Mouse (Mus musculus) heart, adult 9 months (tissue): ENCODE measurements around the gene Igsf3.

ENCODE experiments used
- DNase-seq, 2 experiments: peaks; one replicate each; pipeline ENCODE4 v3.0.0; 2022; ENCODE audit warnings: low spot score in 2 of 2

Gene Igsf3

DNA sequence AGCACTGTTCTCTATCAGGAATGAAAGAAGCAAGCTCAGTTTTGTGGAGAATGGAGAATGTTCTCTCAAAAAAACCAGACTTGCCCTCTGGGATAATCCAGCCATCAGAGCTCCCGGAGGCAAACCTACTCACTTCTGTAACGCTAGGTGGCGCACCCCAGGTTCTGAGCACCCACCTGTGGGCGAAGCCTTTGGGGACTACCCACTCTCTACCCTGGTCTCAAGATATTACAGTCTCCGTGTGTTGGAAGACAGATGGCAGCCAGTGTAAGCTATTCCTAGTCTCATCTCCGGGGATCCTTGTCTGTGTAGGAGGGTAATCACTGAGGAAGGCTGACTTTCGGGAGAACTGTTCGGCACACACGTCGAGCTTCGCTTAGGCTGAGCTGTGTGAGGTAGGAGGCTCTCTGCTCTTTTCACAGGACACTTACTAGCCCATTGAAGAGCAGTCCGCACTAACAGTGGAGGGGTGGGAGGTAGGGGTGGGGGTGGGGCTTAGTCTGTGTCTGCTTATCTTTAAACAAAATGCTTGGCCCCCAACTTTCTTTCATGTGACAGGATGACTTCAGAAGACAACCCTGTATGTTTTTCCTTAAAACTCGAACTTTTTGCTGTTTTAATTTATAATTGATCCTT lies 4.4 kb upstream of the Igsf3 start:
- DNase-seq = peak in 1 of 2 experiments; percentile 39

- no peak for DNase-seq
Measured at GRCm38 (mm10) chr3:101377256-101378024, 557 bp downstream of the Igsf3 start.

DNA sequence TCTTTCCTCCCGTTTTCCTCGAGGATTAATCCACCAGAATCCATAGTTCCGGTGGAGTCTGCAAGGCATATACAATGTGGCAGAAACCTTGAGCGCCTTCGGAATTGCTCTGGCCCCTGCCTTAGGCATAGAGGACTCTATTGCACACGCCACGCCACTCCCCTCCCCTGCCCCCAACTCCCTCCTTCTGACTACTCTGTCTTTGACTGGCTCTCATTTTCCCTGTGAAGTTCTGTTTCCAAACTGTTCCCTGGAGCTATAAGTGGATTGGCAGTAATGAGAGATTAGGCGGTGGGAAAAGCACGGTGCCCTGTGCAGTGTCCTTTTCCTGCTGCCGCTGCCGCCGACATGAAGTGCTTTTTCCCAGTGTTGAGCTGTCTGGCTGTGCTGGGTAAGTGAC lies 1.2 kb downstream of the Igsf3 start:
- peak in 1 of 2 experiments; percentile 30 for DNase-seq

- peak in 1 of 2 experiments; percentile 64 for DNase-seq
Measured at GRCm38 (mm10) chr3:101379789-101380188, 2.9 kb downstream of the Igsf3 start.

DNA sequence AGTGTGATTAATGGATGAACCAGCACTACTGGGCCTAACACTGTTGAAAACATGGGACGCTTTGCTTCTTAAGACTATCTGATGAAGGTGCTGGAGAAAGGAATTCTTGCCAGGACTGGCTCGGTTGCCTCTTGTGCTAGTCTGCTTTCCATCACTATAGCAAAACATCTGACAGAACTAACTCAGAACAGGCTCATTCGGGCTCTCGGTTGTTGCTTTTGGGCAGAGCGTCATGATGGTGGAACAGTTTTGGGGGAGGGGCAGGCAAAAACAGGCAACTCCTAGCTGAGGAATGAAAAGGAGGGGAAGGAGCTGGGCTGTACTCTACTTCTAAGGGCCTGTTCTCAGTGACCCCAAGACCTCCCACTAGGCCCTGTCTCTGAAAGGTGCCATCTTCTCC lies 4.8 kb downstream of the Igsf3 start:
- DNase-seq = no peak

- DNase-seq = no peak
Measured at GRCm38 (mm10) chr3:101382751-101383150, 5.9 kb downstream of the Igsf3 start.

GRCm38 (mm10) chr3:101386430-101387016 lies 9.6 kb downstream of the Igsf3 start:
- DNase-seq = no peak

DNA sequence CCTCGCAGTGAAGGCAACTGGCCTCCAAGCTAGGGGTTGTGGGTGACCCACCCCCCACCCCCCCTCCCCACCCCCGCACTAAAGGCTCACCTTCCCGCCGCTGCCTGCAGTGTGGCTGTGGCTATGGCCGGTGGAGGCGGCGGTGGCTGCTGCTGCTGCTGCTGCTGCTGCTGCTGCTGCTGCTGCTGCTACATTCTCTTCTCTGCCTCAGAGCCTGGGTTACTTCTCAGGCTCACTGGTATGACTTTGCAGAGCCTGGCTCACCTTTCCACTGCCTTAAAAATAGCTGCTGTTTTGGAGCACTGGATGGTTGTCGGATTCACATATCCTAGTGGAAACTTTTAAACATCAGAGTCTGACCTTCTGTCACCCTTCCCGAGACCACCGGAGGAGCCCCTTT lies 11.0 kb downstream of the Igsf3 start:
- no peak for DNase-seq

DNA sequence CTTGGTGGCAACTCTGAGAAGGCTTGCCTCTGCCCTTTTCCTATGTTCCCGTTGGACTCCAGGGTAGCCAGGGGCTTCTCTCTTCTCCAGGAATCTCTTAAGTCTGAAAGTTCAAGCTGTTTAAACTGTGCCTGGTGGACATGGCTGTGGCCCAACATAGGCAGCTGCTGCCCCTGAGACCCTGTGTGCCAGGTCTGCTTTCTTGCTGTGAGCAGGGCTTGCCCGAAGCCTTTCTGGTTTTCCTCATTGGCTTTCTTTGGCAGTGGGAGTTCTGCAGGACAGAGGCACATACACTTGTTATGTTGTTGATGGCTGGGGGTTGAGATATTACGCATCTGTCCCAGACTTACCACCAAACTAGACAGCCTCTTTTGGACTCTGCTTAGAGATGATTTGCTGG lies 12.7 kb downstream of the Igsf3 start:
- no peak for DNase-seq

DNA sequence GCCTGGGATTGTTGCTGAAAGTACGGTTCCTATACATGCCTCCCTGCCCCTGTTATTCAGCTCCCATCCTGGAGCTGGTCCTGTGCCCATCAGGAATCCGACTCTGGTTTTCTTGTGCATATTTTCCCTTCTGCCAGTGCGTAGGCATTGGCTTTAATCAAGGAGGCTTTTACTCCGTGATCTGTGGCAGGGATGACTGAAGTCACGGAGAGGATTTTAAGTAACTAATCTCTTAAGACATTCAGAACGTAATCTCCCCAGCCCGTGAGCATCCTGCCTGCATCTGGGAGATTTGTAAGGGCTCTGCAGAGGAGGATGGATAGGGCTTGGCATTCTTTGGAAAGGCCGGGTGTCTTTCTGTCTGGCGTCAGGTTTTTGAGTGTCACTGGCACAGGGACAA lies 13.6 kb downstream of the Igsf3 start:
- DNase-seq = no peak

GRCm38 (mm10) chr3:101391991-101392390 lies 15.1 kb downstream of the Igsf3 start:
- DNase-seq = no peak

DNA sequence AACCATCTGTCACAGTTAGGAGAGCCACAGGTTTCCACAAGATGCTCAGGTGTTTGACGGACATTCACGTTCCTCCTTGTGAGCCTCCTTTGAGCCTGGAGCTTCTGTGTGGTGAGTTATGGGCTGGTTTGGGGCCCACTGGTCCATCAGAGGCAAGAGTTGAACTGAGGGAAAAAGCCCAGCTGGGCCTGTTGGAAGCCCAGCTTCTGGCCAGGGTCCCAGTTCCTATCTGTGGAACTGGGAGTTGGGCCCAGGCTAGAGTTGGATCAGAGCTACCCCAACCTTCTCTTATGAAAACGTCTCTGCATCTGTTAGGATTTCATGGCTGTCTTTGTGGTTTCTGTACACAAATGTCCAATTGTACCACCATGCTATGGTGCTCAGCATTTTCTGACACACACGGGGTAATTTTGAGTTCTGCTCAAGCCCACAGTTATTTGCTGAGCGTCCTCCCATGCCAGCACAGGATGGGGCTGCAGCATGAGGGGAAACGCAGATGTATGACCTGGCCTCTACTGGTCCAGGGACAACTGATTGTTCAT lies 16.3 kb downstream of the Igsf3 start:
- DNase-seq = peak; percentile 69 to 76

- peak; percentile 79 to 84 for DNase-seq
Measured at GRCm38 (mm10) chr3:101393659-101394539, 17.0 kb downstream of the Igsf3 start.

GRCm38 (mm10) chr3:101395341-101395740 lies 18.5 kb downstream of the Igsf3 start:
- DNase-seq = no peak

DNA sequence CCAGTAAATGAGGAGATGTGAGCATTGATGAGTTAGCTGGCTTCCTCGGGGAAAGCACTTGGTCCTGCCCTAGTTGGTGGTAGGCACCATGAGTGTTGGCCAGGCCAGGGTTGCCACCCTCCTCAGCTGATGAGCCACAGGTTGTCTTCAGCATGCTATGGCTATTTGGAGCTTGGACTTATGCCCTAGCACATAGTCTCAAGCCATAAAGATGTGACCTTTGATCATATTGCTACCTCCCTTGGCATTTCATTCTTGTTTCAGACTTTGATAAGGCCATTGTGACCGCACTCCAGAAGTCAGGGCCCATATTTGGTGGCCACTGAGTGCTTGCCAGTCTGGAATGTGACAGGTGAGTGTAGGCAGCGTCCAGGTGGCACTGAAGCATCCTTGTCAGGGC lies 19.2 kb downstream of the Igsf3 start:
- DNase-seq = no peak

DNA sequence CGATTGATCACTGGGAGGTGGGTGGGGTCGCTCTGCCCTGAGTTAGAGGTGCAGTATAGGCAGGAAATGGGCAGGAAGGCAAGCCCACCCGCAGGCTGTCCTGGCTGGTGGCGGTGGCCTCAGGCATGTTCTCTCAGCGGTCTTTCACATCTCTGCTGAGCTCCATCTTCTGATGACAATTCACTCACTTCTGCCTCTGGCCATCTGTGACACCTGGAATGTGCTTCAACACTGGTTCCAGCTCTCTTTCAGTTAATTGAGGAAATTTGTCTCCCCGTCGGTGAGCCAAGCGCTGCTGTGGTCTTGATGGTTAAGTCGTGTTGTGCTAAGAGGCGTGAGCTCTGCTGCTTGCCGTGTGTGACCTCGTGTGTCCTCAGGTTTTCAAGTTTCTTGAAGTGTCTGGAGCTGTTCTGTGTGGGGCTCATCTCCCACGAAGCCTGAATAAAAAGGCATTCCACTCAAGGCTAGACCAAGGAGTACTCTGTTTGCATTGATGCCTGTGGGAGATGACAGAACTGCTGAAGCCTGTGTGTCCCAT lies 19.9 kb downstream of the Igsf3 start:
- no peak for DNase-seq

GRCm38 (mm10) chr3:101397422-101397821 lies 20.5 kb downstream of the Igsf3 start:
- no peak for DNase-seq

DNA sequence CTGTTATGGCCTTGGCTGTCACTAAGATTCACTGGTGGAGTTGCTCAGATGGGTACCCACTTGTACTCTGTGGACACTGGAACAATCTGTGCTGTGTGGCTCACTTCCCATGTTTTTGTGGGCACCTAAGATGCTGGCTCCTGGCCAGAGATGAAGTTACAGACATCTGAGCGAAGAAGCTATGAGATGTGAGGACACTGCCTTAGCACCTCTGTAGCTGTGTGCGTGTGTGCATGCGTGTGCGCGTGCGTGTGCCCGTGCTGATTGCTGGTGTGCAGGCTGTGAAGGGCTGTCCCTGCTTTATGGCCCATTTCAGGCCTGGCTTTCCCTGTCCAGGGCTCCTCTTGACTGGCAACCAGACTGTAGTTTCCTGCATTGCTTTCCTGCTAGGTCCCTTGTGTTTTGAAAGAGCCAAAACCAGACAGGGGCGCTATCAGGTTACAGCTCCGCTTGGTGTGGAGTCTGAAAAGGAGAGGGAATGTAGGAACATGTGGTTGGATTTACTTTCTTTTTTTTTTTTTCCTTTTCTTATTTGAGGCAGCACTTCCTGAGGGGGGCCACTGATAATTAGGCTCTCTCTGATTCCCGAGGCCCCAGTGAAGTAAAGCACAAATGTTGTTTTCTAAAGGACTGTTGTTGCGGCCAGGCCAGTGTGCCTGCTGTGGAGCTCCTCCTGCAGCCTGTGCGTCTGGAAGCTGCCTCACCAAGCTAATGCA lies 21.3 kb downstream of the Igsf3 start:
- DNase-seq = peak; percentile 59 to 70

DNA sequence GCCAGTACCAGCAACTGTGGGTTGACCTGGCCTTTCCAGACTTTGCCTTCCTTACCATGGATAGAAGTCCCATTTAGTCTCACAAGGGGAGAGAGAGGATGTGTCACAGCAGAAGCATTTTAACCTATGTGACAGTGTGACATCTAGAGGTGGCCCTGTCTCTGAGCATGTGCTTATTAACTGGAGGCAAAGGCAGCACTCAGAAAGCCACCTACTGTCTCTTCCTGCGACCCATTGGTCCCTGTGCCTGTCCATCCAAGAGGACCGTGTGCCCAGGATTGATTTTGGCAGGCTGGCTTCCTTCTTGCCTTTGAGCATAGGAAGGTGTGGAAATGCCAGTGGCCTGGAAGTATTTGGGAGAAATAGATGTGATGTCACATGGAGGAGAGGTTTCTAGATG lies 22.0 kb downstream of the Igsf3 start:
- no peak for DNase-seq

GRCm38 (mm10) chr3:101401501-101401900 lies 24.6 kb downstream of the Igsf3 start:
- no peak for DNase-seq
